In the genomic region with DNA sequence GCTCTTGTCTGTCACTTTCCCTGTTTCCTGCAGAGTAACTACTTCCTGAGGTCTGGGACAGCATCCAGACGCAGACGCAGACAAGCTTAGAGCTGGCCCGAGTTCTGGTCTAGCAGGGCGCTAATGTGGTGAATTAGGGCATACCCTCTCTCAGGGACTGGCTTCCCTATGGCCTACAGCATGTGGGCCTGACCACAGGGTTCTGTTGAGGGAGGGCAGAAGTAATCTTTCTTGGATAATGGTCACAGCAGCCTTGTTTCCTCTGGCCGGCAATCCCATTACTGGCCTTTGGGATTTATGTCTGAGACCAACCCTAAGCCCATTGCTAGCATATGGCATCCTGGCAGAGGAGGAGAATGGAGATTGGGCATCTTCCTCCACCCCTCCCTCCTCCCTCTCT, we compare ENCODE assay signal across 20 mouse cellular contexts. TPM values are rescaled to one million over a fixed set of nuclear protein-coding genes. Genes with fewer than 3 reads are reported as not detected.
DNase-seq lines count a peak whose midpoint lies in the region; ATAC-seq and TF ChIP-seq lines count a peak whose summit lies in the region.
"Had no signal": no experiment of that assay in that cellular context is flagged by ENCODE, and none has a peak within 500 bp of the region (broad histone marks: within the 10 kb centered on the region; RNA-seq: fewer than 3 reads in every experiment).

No protein-coding gene starts in this region.

- H3K27me3 ChIP-seq in kidney, adult 2 months (replicated peaks; ENCODE audit: control insufficient read depth, insufficient read depth, low read length): no peaks in the 10 kb centered on the region
- H3K27me3 ChIP-seq in midbrain, embryonic 11.5 days (ENCODE audit: control insufficient read depth, insufficient read depth, low read length): no peaks in the 10 kb centered on the region
- no peaks in the 10 kb centered on the region for H3K27me3 ChIP-seq in midbrain, embryonic 15.5 days (replicated peaks)

- ATAC-seq in midbrain, embryonic 11.5 days (ENCODE audit: low FRiP score): no peak
- ATAC-seq in midbrain, embryonic 15.5 days (replicated peaks): no peak
- ATAC-seq: forebrain, embryonic 16.5 days; liver, embryonic 12.5 days; midbrain, embryonic 16.5 days had no signal

- H3K9ac ChIP-seq in midbrain, embryonic 11.5 days (ENCODE audit: low read length): no peak overlapping the region
- no peak overlapping the region for H3K9ac ChIP-seq in midbrain, embryonic 15.5 days
- H3K9ac ChIP-seq: liver, embryonic 12.5 days; lung, embryonic 14.5 days had no signal

- H3K27ac ChIP-seq in kidney, adult 2 months (ENCODE audit: insufficient read depth, low read depth, low read length): no peak overlapping the region
- H3K27ac ChIP-seq in midbrain, embryonic 11.5 days (ENCODE audit: low read depth, low read length): no peak overlapping the region
- no peak overlapping the region for H3K27ac ChIP-seq in midbrain, embryonic 15.5 days
- H3K27ac ChIP-seq: gastrocnemius, adult 2 months; liver, embryonic 12.5 days; stomach, postnatal 0 days had no signal

- no peak overlapping the region for H3K4me2 ChIP-seq in midbrain, embryonic 11.5 days
- H3K4me2 ChIP-seq in midbrain, embryonic 15.5 days: no peak overlapping the region
- H3K4me2 ChIP-seq: liver, embryonic 12.5 days; lung, embryonic 14.5 days had no signal

- TF ChIP-seq CTCF in kidney, adult 2 months (conservative IDR thresholded peaks at IDR 0.05; ENCODE audit: insufficient read depth, insufficient read length, low read depth, low read length): no peak

- H3K4me1 ChIP-seq in kidney, adult 2 months (ENCODE audit: control insufficient read depth, insufficient read depth, low read length): no peaks in the 10 kb centered on the region
- H3K4me1 ChIP-seq in midbrain, embryonic 11.5 days (ENCODE audit: control insufficient read depth, insufficient read depth, low read length): no peaks in the 10 kb centered on the region
- 0 out of 2 replicates have a peak, but pooled peaks cover 8% of the 10 kb centered on the region for H3K4me1 ChIP-seq in midbrain, embryonic 15.5 days
- H3K4me1 ChIP-seq: liver, embryonic 12.5 days had no signal

- no peak overlapping the region for H3K4me3 ChIP-seq in kidney, adult 2 months (ENCODE audit: insufficient read depth, low read depth, low read length)
- no peak overlapping the region for H3K4me3 ChIP-seq in midbrain, embryonic 11.5 days (ENCODE audit: low read depth, low read length)
- H3K4me3 ChIP-seq in midbrain, embryonic 15.5 days: no peak overlapping the region
- H3K4me3 ChIP-seq: erythroblast, embryonic 14.5 days; gastrocnemius, adult 2 months; liver, embryonic 12.5 days had no signal

- WGBS in kidney, adult 2 months: 69% methylated on average over 5 of the region's 5 CpGs
- 73% methylated on average over 5 of the region's 5 CpGs for WGBS in midbrain, embryonic 11.5 days
- 61% methylated on average over 5 of the region's 5 CpGs for WGBS in midbrain, embryonic 15.5 days

- DNase-seq in kidney, adult 2 months: peak; percentile 35
- DNase-seq in kidney, adult 18-20 months: no peak
- peak; percentile 49 for DNase-seq in midbrain, embryonic 11.5 days (ENCODE audit: low spot score, missing footprints)
- peak; percentile 58 for DNase-seq in cerebellum, adult 9-10 months
- peak; percentile 59 for DNase-seq in retina, postnatal 7 days (ENCODE audit: low read depth, low spot score)
- DNase-seq in embryo, embryonic 9.5 days (ENCODE audit: extremely low spot score): no peak
- DNase-seq in spleen, postnatal 4 days (ENCODE audit: low spot score in 2 of 2): no peak
- DNase-seq: B cell, adult 2 months; gastrocnemius, adult 2 months; heart, adult 11 months; layer of hippocampus, postnatal 36 days; lung, embryonic 14.5 days; right cerebral cortex, postnatal 14 days had no signal

- no peaks in the 10 kb centered on the region for H3K36me3 ChIP-seq in kidney, adult 2 months (ENCODE audit: control insufficient read depth, insufficient read depth, low read length)
- no peaks in the 10 kb centered on the region for H3K36me3 ChIP-seq in midbrain, embryonic 11.5 days (ENCODE audit: control insufficient read depth, insufficient read depth, low read length)
- no peaks in the 10 kb centered on the region for H3K36me3 ChIP-seq in midbrain, embryonic 15.5 days (replicated peaks)
- H3K36me3 ChIP-seq: liver, embryonic 12.5 days had no signal

- no peaks in the 10 kb centered on the region for H3K9me3 ChIP-seq in midbrain, embryonic 11.5 days (ENCODE audit: control insufficient read depth, low read length)
- no peaks in the 10 kb centered on the region for H3K9me3 ChIP-seq in midbrain, embryonic 15.5 days
- H3K9me3 ChIP-seq: liver, embryonic 12.5 days had no signal

- no peak for TF ChIP-seq POLR2A in kidney, adult 2 months (IDR thresholded peaks at IDR 0.05; ENCODE audit: low read depth, low read length)

RNA-seq across cellular contexts. Expression of a gene that starts 22.7 kb away (rescaled TPM):
- 0.03 and 0.16 TPM in 2 replicates for polyA plus RNA-seq in kidney, adult 2 months (2012; rRNA removed)
- polyA plus RNA-seq in midbrain, embryonic 11.5 days (2014; fragmentation: Nextera tagmentation; extraction: Ambion mirVana): not detected in 2 replicates
- polyA plus RNA-seq in midbrain, embryonic 15.5 days (2015; fragmentation: Nextera tagmentation; extraction: Ambion mirVana): 0.09 TPM in 1 of 2 replicates, not detected in the other
- polyA plus RNA-seq: erythroblast, embryonic 14.5 days; forebrain, embryonic 16.5 days; heart, embryonic 14.5 days; liver, embryonic 12.5 days; midbrain, embryonic 16.5 days had no signal

Comparison
In these comparisons a context has a peak if more than half of its experiments do, and no peak if none do; other contexts are left out.
1. DNase-seq: peak in kidney, adult 2 months (single experiment), midbrain, embryonic 11.5 days (single experiment), cerebellum, adult 9-10 months (single experiment) and retina, postnatal 7 days (single experiment); none in kidney, adult 18-20 months (single experiment), embryo, embryonic 9.5 days (single experiment) and spleen, postnatal 4 days (0 of 2).